Mouse (Mus musculus) spleen, postnatal 10 days (tissue): ENCODE results near the gene Mettl7a2.
"Not testable (repeated sequence)": the region's sequence is repeated elsewhere in the genome, so short reads cannot be mapped to it uniquely, and the experiment has no call there.

Experiments used
- DNase-seq, 2 experiments: peaks; one replicate each; pipeline ENCODE4 v3.0.0; 2021 to 2022; ENCODE audit warnings: low spot score in 2 of 2

Mettl7a2 gene

GRCm38 (mm10) chr15:100352711-100353250, at the start of gene Mettl7a2, which contains the start of gene Methig1:
TSS of gene Mettl7a2 (plus strand) at chr15:100353200.
TSS of gene Methig1 (plus strand) at chr15:100353149.
- DNase-seq, result no peak

GRCm38 (mm10) chr15:100303428-100304018, 49.5 kb upstream of the Mettl7a2 start:
- DNase-seq, result no peak

GRCm38 (mm10) chr15:100304019-100304991, 48.7 kb upstream of the Mettl7a2 start, which contains the start of gene Mettl7a1:
TSS of gene Mettl7a1 (plus strand) at chr15:100304140.
- DNase-seq, result peak; percentile 74 to 84

GRCm38 (mm10) chr15:100306201-100306600, 46.8 kb upstream of the Mettl7a2 start:
- DNase-seq, result no peak

GRCm38 (mm10) chr15:100307438-100308096, 45.4 kb upstream of the Mettl7a2 start:
- DNase-seq, result peak in 1 of 2 experiments; percentile 63

GRCm38 (mm10) chr15:100312346-100312745, 40.7 kb upstream of the Mettl7a2 start:
- no peak for DNase-seq

- no peak for DNase-seq
Measured at GRCm38 (mm10) chr15:100314448-100315145, 38.4 kb upstream of the Mettl7a2 start.

GRCm38 (mm10) chr15:100318014-100318671, 34.9 kb upstream of the Mettl7a2 start:
- not testable (repeated sequence) for DNase-seq

GRCm38 (mm10) chr15:100319884-100320283, 33.1 kb upstream of the Mettl7a2 start:
- DNase-seq, result no peak

GRCm38 (mm10) chr15:100320295-100320905, 32.6 kb upstream of the Mettl7a2 start:
- DNase-seq, result no peak

GRCm38 (mm10) chr15:100321134-100321533, 31.9 kb upstream of the Mettl7a2 start:
- DNase-seq, result peak in 1 of 2 experiments; percentile 39

GRCm38 (mm10) chr15:100324021-100324591, 28.9 kb upstream of the Mettl7a2 start:
- peak in 1 of 2 experiments; percentile 37 for DNase-seq

GRCm38 (mm10) chr15:100325235-100325634, 27.8 kb upstream of the Mettl7a2 start:
- DNase-seq, result no peak

- DNase-seq, result not testable (repeated sequence)
Measured at GRCm38 (mm10) chr15:100328089-100328488, 24.9 kb upstream of the Mettl7a2 start.

- DNase-seq, result not testable (repeated sequence)
Measured at GRCm38 (mm10) chr15:100329336-100329735, 23.7 kb upstream of the Mettl7a2 start.

- no peak for DNase-seq
Measured at GRCm38 (mm10) chr15:100330739-100331138, 22.3 kb upstream of the Mettl7a2 start.

GRCm38 (mm10) chr15:100332077-100332961, 20.7 kb upstream of the Mettl7a2 start:
- DNase-seq, result not testable (repeated sequence)

- no peak for DNase-seq
Measured at GRCm38 (mm10) chr15:100334629-100335028, 18.4 kb upstream of the Mettl7a2 start, which contains the start of gene Mettl7a3. TSS of gene Mettl7a3 (plus strand) at chr15:100334929.

GRCm38 (mm10) chr15:100337328-100337727, 15.7 kb upstream of the Mettl7a2 start:
- DNase-seq, result not testable (repeated sequence)
